Mouse (Mus musculus) urinary bladder, postnatal 0 days (tissue): Measurements from ENCODE around the gene Sbk1. TPM values are rescaled to one million over a fixed set of nuclear protein-coding genes. Genes with fewer than 3 reads are reported as not detected.

Source experiments
- polyA plus RNA-seq: library from polyadenylated mRNA; unstranded; fragments of >200 nt; fragmentation: Nextera tagmentation; extraction: Ambion mirVana; gene quantifications from 2 replicates; pipeline ENCODE4 v1.2.1, GENCODE M21; 2015

Sbk1 gene
- 2.3 and 3.1 TPM in 2 replicates for polyA plus RNA-seq

GRCm38 (mm10) chr7:126271712-126272683 is at the start of gene Sbk1:
Gene Sbk1 (plus strand): TSS chr7:126272619.

Other genes with a start within 250 kb of the Sbk1 start
- gene Gsg1l, start 190.2 kb upstream of the Sbk1 start, polyA plus RNA-seq, result 0.46 and 0.54 TPM in 2 replicates
- 19.8 and 21.4 TPM in 2 replicates for gene Xpo6, start 72.1 kb upstream of the Sbk1 start, polyA plus RNA-seq
- gene Lat, start 97.0 kb downstream of the Sbk1 start, polyA plus RNA-seq, result 0.48 and 1.0 TPM in 2 replicates
- 28.0 and 30.0 TPM in 2 replicates for gene Spns1, start 104.8 kb downstream of the Sbk1 start, polyA plus RNA-seq
- 1.1 and 1.3 TPM in 2 replicates for gene Nfatc2ip, start 124.1 kb downstream of the Sbk1 start, polyA plus RNA-seq
- 0.35 TPM in 1 of 2 replicates, not detected in the other for gene Cd19, start 142.3 kb downstream of the Sbk1 start, polyA plus RNA-seq
- gene Rabep2, start 156.1 kb downstream of the Sbk1 start, polyA plus RNA-seq, result 14.2 and 17.6 TPM in 2 replicates
- 0.41 and 0.55 TPM in 2 replicates for gene Atp2a1, start 190.5 kb downstream of the Sbk1 start, polyA plus RNA-seq
- 23.0 and 23.6 TPM in 2 replicates for gene Sh2b1, start 202.8 kb downstream of the Sbk1 start, polyA plus RNA-seq
- 55.4 and 60.2 TPM in 2 replicates for gene Tufm, start 214.7 kb downstream of the Sbk1 start, polyA plus RNA-seq
- gene Atxn2l, start 230.8 kb downstream of the Sbk1 start, polyA plus RNA-seq, result 23.0 and 25.2 TPM in 2 replicates